Mouse (Mus musculus) ES-Bruce4 (cell line): ENCODE data around the gene Anln. TPM values are rescaled to one million over a fixed set of nuclear protein-coding genes. Genes with fewer than 3 reads are reported as not detected.
"Not testable (repeated sequence)": the region's sequence is repeated elsewhere in the genome, so short reads cannot be mapped to it uniquely, and the experiment has no call there.

Experiments used
- H3K27ac ChIP-seq: 2 replicates; pipeline ENCODE4 v1.5.1; 2012; ENCODE audit warnings: low read length, inconsistent platforms; ENCODE audit not compliant: insufficient read depth
- H3K27me3 ChIP-seq: 2 replicates; pipeline ENCODE4 v1.6.1; 2012; ENCODE audit warnings: mild to moderate bottlenecking, low read length, inconsistent platforms; ENCODE audit not compliant: control insufficient read depth, poor library complexity, insufficient read depth, severe bottlenecking
- H3K36me3 ChIP-seq: 2 replicates; pipeline ENCODE4 v1.6.1; 2012; ENCODE audit warnings: inconsistent platforms, mild to moderate bottlenecking, low read length, moderate library complexity; ENCODE audit not compliant: control insufficient read depth, poor library complexity, insufficient read depth, severe bottlenecking
- H3K4me1 ChIP-seq: one replicate; pipeline ENCODE4 v1.8.1; 2011; ENCODE audit warnings: low read length; ENCODE audit not compliant: control insufficient read depth, insufficient read depth
- H3K4me3 ChIP-seq: 2 replicates; pipeline ENCODE4 v1.5.1; 2011; ENCODE audit warnings: low read depth, mild to moderate bottlenecking, low read length
- H3K9ac ChIP-seq: 2 replicates; pipeline ENCODE4 v1.6.1; 2012; ENCODE audit warnings: low read depth, mild to moderate bottlenecking, inconsistent platforms; ENCODE audit not compliant: poor library complexity, severe bottlenecking
- H3K9me3 ChIP-seq: replicated peaks from 2 replicates; pipeline ENCODE4 v1.6.1; 2012; ENCODE audit warnings: mild to moderate bottlenecking, low read length, inconsistent platforms; ENCODE audit not compliant: control insufficient read depth, poor library complexity, insufficient read depth, severe bottlenecking
- CTCF ChIP-seq: IDR thresholded peaks from one replicate; pipeline ENCODE4 v1.8.1; 2011; ENCODE audit warnings: low read depth, low read length
- EP300 ChIP-seq: IDR thresholded peaks from 2 replicates; pipeline ENCODE4 v1.6.1; 2011; ENCODE audit warnings: low read depth, low read length; ENCODE audit not compliant: insufficient read depth
- POLR2A ChIP-seq: IDR thresholded peaks from one replicate; pipeline ENCODE4 v1.8.1; 2011; ENCODE audit warnings: low read length; ENCODE audit not compliant: insufficient read depth
- polyA plus RNA-seq: library from polyadenylated mRNA; stranded (reverse); fragments of >200 nt; gene quantifications from 2 replicates; pipeline ENCODE4 v1.2.4, GENCODE M21; 2011; ENCODE audit warnings: low read depth; ENCODE audit not compliant: missing spikeins, insufficient read depth, insufficient read length

The Anln gene
- polyA plus RNA-seq, 1 experiment = 155 TPM

- H3K4me3 ChIP-seq = not testable (repeated sequence)
- TF ChIP-seq CTCF = peak; percentile 23
Observed at GRCm38 (mm10) chr9:22408344-22408743, 19.4 kb upstream of the Anln start.

GRCm38 (mm10) chr9:22407633-22408032 is 18.6 kb upstream of the Anln start:
- H3K27me3 ChIP-seq, H3K9ac ChIP-seq: not testable (repeated sequence)

More at GRCm38 (mm10) chr9:22408344-22408743, 19.4 kb upstream of the Anln start:
- not testable (repeated sequence) for H3K36me3 ChIP-seq, H3K27me3 ChIP-seq, H3K4me1 ChIP-seq, H3K27ac ChIP-seq, H3K9ac ChIP-seq, H3K9me3 ChIP-seq

GRCm38 (mm10) chr9:22405414-22405813 is 16.4 kb upstream of the Anln start:
- H3K4me3 ChIP-seq = no peak overlapping the region
- no peaks in the 10 kb centered on the region for H3K36me3 ChIP-seq
- H3K9me3 ChIP-seq = no peaks in the 10 kb centered on the region
- H3K27me3 ChIP-seq = no peaks in the 10 kb centered on the region
- no peaks in the 10 kb centered on the region for H3K4me1 ChIP-seq
- TF ChIP-seq CTCF (no peak), EP300 (no peak), POLR2A (no peak)
- H3K9ac ChIP-seq = no peak overlapping the region
- H3K27ac ChIP-seq = no peak overlapping the region

More at GRCm38 (mm10) chr9:22407633-22408032, 18.6 kb upstream of the Anln start:
- H3K4me1 ChIP-seq, H3K27ac ChIP-seq, H3K9me3 ChIP-seq, H3K36me3 ChIP-seq, H3K4me3 ChIP-seq: not testable (repeated sequence)

- H3K4me3 ChIP-seq, H3K36me3 ChIP-seq, H3K9ac ChIP-seq, H3K27ac ChIP-seq, H3K27me3 ChIP-seq, H3K4me1 ChIP-seq, H3K9me3 ChIP-seq: not testable (repeated sequence)
Observed at GRCm38 (mm10) chr9:22403501-22403900, 14.5 kb upstream of the Anln start.

GRCm38 (mm10) chr9:22402976-22403375 is 14.0 kb upstream of the Anln start:
- no peaks in the 10 kb centered on the region for H3K9me3 ChIP-seq
- no peaks in the 10 kb centered on the region for H3K27me3 ChIP-seq
- H3K27ac ChIP-seq = no peak overlapping the region
- H3K9ac ChIP-seq = no peak overlapping the region
- TF ChIP-seq POLR2A (no peak), EP300 (no peak), CTCF (no peak)
- H3K4me3 ChIP-seq = no peak overlapping the region
- no peaks in the 10 kb centered on the region for H3K36me3 ChIP-seq
- no peaks in the 10 kb centered on the region for H3K4me1 ChIP-seq

GRCm38 (mm10) chr9:22402001-22402400 is 13.0 kb upstream of the Anln start:
- Histone ChIP-seq H3K27ac (no peak overlapping the region), H3K9ac (no peak overlapping the region), H3K4me1 (no peaks in the 10 kb centered on the region), H3K36me3 (no peaks in the 10 kb centered on the region), H3K27me3 (no peaks in the 10 kb centered on the region), H3K4me3 (no peak overlapping the region), H3K9me3 (no peaks in the 10 kb centered on the region)
- TF ChIP-seq EP300 = no peak

- Histone ChIP-seq H3K4me1 (no peaks in the 10 kb centered on the region), H3K27me3 (no peaks in the 10 kb centered on the region), H3K9ac (no peak overlapping the region), H3K36me3 (no peaks in the 10 kb centered on the region), H3K9me3 (no peaks in the 10 kb centered on the region), H3K4me3 (no peak overlapping the region), H3K27ac (no peak overlapping the region)
- TF ChIP-seq EP300 (no peak), POLR2A (no peak), CTCF (no peak)
Observed at GRCm38 (mm10) chr9:22399021-22399420, 10.0 kb upstream of the Anln start.
